Mouse (Mus musculus) stomach, embryonic 16.5 days (tissue): ENCODE measurements around the gene Npy. TPM values are rescaled to one million over a fixed set of nuclear protein-coding genes. Genes with fewer than 3 reads are reported as not detected.

Source experiments
- ATAC-seq: fragments of 200-750 bp; cut with Nextera tagmentation; 2 replicates; pipeline ENCODE4 v1.8.0; 2017; ENCODE audit warnings: moderate number of reproducible peaks, moderate TSS enrichment; ENCODE audit not compliant: insufficient read depth, low FRiP score
- H3K27ac ChIP-seq: fragments of 300-500 bp; sonication (generic); 2 replicates; pipeline ENCODE4 v1.5.1; 2014; ENCODE audit warnings: low read length
- H3K27me3 ChIP-seq: fragments of 300-500 bp; sonication (generic); 2 replicates; pipeline ENCODE4 v1.6.1; 2014; ENCODE audit warnings: low read length, control low read depth, mixed read lengths; ENCODE audit not compliant: control insufficient read depth, insufficient read depth
- H3K36me3 ChIP-seq: fragments of 300-500 bp; sonication (generic); 2 replicates; pipeline ENCODE4 v1.6.1; 2014; ENCODE audit warnings: low read length; ENCODE audit not compliant: control insufficient read depth, insufficient read depth
- H3K4me1 ChIP-seq: fragments of 300-500 bp; sonication (generic); 2 replicates; pipeline ENCODE4 v1.6.1; 2014; ENCODE audit warnings: low read length, control low read depth, mixed read lengths; ENCODE audit not compliant: control insufficient read depth, insufficient read depth
- H3K4me2 ChIP-seq: fragments of 300-500 bp; sonication (generic); 2 replicates; pipeline ENCODE4 v1.6.1; 2014; ENCODE audit warnings: low read depth, low read length, mixed read lengths
- H3K4me3 ChIP-seq: fragments of 300-500 bp; sonication (generic); replicated peaks from 2 replicates; pipeline ENCODE4 v1.5.1; 2014; ENCODE audit warnings: mild to moderate bottlenecking, low read length
- H3K9ac ChIP-seq: fragments of 300-500 bp; sonication (generic); 2 replicates; pipeline ENCODE4 v1.6.1; 2014; ENCODE audit warnings: low read length
- H3K9me3 ChIP-seq: fragments of 300-500 bp; sonication (generic); replicated peaks from 2 replicates; pipeline ENCODE4 v1.6.1; 2016; ENCODE audit warnings: low read length, control low read depth; ENCODE audit not compliant: control insufficient read depth
- WGBS: fragments of 180-500 bp; shearing (Covaris S2); extraction: QIAGEN DNeasy Blood & Tissue Kit; methylation state at CpG from one replicate; pipeline ENCODE4 v1.1.7; 2014; 5-methylcytosine and 5-hydroxymethylcytosine counted together
- polyA plus RNA-seq: library from polyadenylated mRNA; unstranded; fragments of >200 nt; fragmentation: Nextera tagmentation; extraction: Ambion mirVana; gene quantifications from 2 replicates; pipeline ENCODE4 v1.2.1, GENCODE M21; 2015

Npy gene
- polyA plus RNA-seq = 4.9 and 6.8 TPM in 2 replicates

- peak within 1 kb of the TSS; percentile 48 for H3K4me3 ChIP-seq
- peaks cover 46% of the 10 kb centered on the region for H3K27me3 ChIP-seq
- under 1% methylated on average over 66 of the region's 66 CpGs for WGBS
- peaks cover 10% of the 10 kb centered on the region; the same call in 1 of the 2 replicates for H3K4me1 ChIP-seq
- no peaks in the 10 kb centered on the region for H3K9me3 ChIP-seq
- peak within 1 kb of the TSS; percentile 74 for H3K4me2 ChIP-seq
- H3K9ac ChIP-seq = peak within 1 kb of the TSS; percentile 40
- H3K27ac ChIP-seq = no peak within 1 kb of the TSS
- ATAC-seq = no peak
- H3K36me3 ChIP-seq = no peaks in the 10 kb centered on the region
Observed at GRCm38 (mm10) chr6:49821961-49822870, at the start of gene Npy. Gene Npy, plus strand, starts transcription at chr6:49822710.

- Histone ChIP-seq H3K9ac (no peak overlapping the region), H3K4me3 (no peak overlapping the region), H3K9me3 (no peaks in the 10 kb centered on the region), H3K4me1 (no peaks in the 10 kb centered on the region), H3K27me3 (no peaks in the 10 kb centered on the region), H3K36me3 (no peaks in the 10 kb centered on the region), H3K4me2 (no peak overlapping the region), H3K27ac (no peak overlapping the region)
- 57% methylated on average over 8 of the region's 8 CpGs for WGBS
- ATAC-seq = no peak
Observed at GRCm38 (mm10) chr6:49775006-49775405, 47.5 kb upstream of the Npy start.

- Histone ChIP-seq H3K4me2 (no peak overlapping the region), H3K4me1 (no peaks in the 10 kb centered on the region), H3K4me3 (no peak overlapping the region), H3K9ac (no peak overlapping the region), H3K27ac (no peak overlapping the region), H3K9me3 (no peaks in the 10 kb centered on the region), H3K27me3 (no peaks in the 10 kb centered on the region), H3K36me3 (no peaks in the 10 kb centered on the region)
- WGBS = 60% methylated on average over 13 of the region's 13 CpGs
- ATAC-seq = no peak
Observed at GRCm38 (mm10) chr6:49778109-49778508, 44.4 kb upstream of the Npy start.

GRCm38 (mm10) chr6:49778729-49779128 lies 43.8 kb upstream of the Npy start:
- Histone ChIP-seq H3K27ac (no peak overlapping the region), H3K4me1 (no peaks in the 10 kb centered on the region), H3K4me2 (no peak overlapping the region), H3K4me3 (no peak overlapping the region), H3K36me3 (no peaks in the 10 kb centered on the region), H3K9ac (no peak overlapping the region), H3K9me3 (no peaks in the 10 kb centered on the region), H3K27me3 (no peaks in the 10 kb centered on the region)
- no peak for ATAC-seq
- 80% methylated on average over 9 of the region's 9 CpGs for WGBS

GRCm38 (mm10) chr6:49779606-49780005 lies 42.9 kb upstream of the Npy start:
- no peaks in the 10 kb centered on the region for H3K4me1 ChIP-seq
- H3K27ac ChIP-seq = no peak overlapping the region
- H3K9ac ChIP-seq = no peak overlapping the region
- WGBS = 25% methylated on average over 7 of the region's 7 CpGs
- H3K9me3 ChIP-seq = no peaks in the 10 kb centered on the region
- H3K4me2 ChIP-seq = no peak overlapping the region
- no peak overlapping the region for H3K4me3 ChIP-seq
- no peak for ATAC-seq
- no peaks in the 10 kb centered on the region for H3K36me3 ChIP-seq
- H3K27me3 ChIP-seq = no peaks in the 10 kb centered on the region

- WGBS = 68% methylated on average over 9 of the region's 9 CpGs
- Histone ChIP-seq H3K4me1 (no peaks in the 10 kb centered on the region), H3K4me2 (no peak overlapping the region), H3K4me3 (no peak overlapping the region), H3K9me3 (no peaks in the 10 kb centered on the region), H3K27ac (no peak overlapping the region), H3K36me3 (no peaks in the 10 kb centered on the region), H3K27me3 (no peaks in the 10 kb centered on the region), H3K9ac (no peak overlapping the region)
- 0 out of 2 replicates have a peak, but pooled peaks have one; percentile 17 for ATAC-seq
Observed at GRCm38 (mm10) chr6:49780846-49781400, 41.6 kb upstream of the Npy start.

GRCm38 (mm10) chr6:49781852-49782251 lies 40.7 kb upstream of the Npy start:
- no peaks in the 10 kb centered on the region for H3K27me3 ChIP-seq
- no peaks in the 10 kb centered on the region for H3K36me3 ChIP-seq
- no peak for ATAC-seq
- H3K9me3 ChIP-seq = no peaks in the 10 kb centered on the region
- no peak overlapping the region for H3K4me3 ChIP-seq
- H3K9ac ChIP-seq = no peak overlapping the region
- H3K27ac ChIP-seq = no peak overlapping the region
- H3K4me1 ChIP-seq = no peaks in the 10 kb centered on the region
- H3K4me2 ChIP-seq = no peak overlapping the region
- 82% methylated on average over 5 of the region's 5 CpGs for WGBS

- ATAC-seq = no peak
- WGBS = 77% methylated on average over 7 of the region's 7 CpGs
- no peaks in the 10 kb centered on the region for H3K9me3 ChIP-seq
Observed at GRCm38 (mm10) chr6:49782679-49783078, 39.8 kb upstream of the Npy start.

GRCm38 (mm10) chr6:49792524-49792923 lies 30.0 kb upstream of the Npy start:
- no peak for ATAC-seq
- H3K9ac ChIP-seq = no peak overlapping the region
- H3K36me3 ChIP-seq = no peaks in the 10 kb centered on the region
- WGBS = 77% methylated on average over 12 of the region's 12 CpGs
- no peak overlapping the region for H3K4me2 ChIP-seq
- H3K27me3 ChIP-seq = no peaks in the 10 kb centered on the region
- H3K27ac ChIP-seq = no peak overlapping the region
- no peaks in the 10 kb centered on the region for H3K9me3 ChIP-seq
- H3K4me3 ChIP-seq = no peak overlapping the region
- no peaks in the 10 kb centered on the region for H3K4me1 ChIP-seq

More at GRCm38 (mm10) chr6:49782679-49783078, 39.8 kb upstream of the Npy start:
- H3K4me1 ChIP-seq = no peaks in the 10 kb centered on the region
- no peak overlapping the region for H3K4me2 ChIP-seq
- H3K27ac ChIP-seq = no peak overlapping the region
- H3K27me3 ChIP-seq = no peaks in the 10 kb centered on the region
- no peaks in the 10 kb centered on the region for H3K36me3 ChIP-seq
- no peak overlapping the region for H3K4me3 ChIP-seq
- H3K9ac ChIP-seq = no peak overlapping the region
